Mouse (Mus musculus) cerebellum, adult 2 months (tissue): ENCODE results near the gene Hmgcr.

Experiments used
- CTCF ChIP-seq: fragments of 200-500 bp; IDR thresholded peaks from 2 replicates; pipeline ENCODE4 v1.5.1; 2011; ENCODE audit warnings: low read depth, mild to moderate bottlenecking, control low read depth, low read length, moderate library complexity, borderline replicate concordance; ENCODE audit not compliant: insufficient read depth
- POLR2A ChIP-seq: fragments of 200-500 bp; IDR thresholded peaks from 2 replicates; pipeline ENCODE4 v1.6.1; 2011; ENCODE audit warnings: low read length, control low read depth, borderline replicate concordance; ENCODE audit not compliant: insufficient read depth

DNA sequence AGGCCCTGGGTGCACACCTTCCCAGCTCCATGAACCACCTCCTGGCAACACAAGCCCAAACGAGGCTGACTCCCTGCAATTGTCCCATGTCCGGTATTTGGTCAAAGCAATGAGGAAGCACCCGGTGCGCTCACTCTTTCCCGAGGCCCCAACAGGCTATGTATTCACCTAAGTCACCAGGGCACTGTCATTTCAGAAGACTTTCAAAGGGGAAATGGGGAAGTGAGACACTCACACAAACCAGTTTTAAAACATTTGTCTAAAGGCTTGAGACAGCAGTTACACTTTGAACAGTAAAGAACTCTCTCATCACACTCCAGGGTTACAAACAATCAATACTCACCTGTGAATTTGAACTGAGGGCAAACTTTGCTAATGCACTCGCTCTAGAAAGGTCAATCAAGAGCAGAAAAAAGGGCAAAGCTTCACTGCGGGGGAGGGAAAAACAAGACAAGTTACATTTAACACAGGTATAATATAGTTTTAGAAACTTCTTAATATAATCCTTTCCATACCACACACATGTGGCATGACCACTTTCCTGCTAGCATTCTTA, 6.2 kb downstream of the Hmgcr start:
- TF ChIP-seq CTCF = no peak
- TF ChIP-seq POLR2A = no peak
